Mouse (Mus musculus): ENCODE data around the gene Jak2. TPM values are rescaled to one million over a fixed set of nuclear protein-coding genes. Genes with fewer than 3 reads are reported as not detected.

Gene Jak2
- total RNA-seq (2012; rRNA removed) (26.4 and 32.8 TPM in 2 replicates), polyA plus RNA-seq (2012; ENCODE audit: insufficient read depth in 1 of 2, insufficient read length in 2 of 2, low read depth in 1 of 2, low replicate concordance in 2 of 2, missing spikeins in 1 of 2) (10 to 100 TPM; 30.2 to 78.6 TPM)

DNA sequence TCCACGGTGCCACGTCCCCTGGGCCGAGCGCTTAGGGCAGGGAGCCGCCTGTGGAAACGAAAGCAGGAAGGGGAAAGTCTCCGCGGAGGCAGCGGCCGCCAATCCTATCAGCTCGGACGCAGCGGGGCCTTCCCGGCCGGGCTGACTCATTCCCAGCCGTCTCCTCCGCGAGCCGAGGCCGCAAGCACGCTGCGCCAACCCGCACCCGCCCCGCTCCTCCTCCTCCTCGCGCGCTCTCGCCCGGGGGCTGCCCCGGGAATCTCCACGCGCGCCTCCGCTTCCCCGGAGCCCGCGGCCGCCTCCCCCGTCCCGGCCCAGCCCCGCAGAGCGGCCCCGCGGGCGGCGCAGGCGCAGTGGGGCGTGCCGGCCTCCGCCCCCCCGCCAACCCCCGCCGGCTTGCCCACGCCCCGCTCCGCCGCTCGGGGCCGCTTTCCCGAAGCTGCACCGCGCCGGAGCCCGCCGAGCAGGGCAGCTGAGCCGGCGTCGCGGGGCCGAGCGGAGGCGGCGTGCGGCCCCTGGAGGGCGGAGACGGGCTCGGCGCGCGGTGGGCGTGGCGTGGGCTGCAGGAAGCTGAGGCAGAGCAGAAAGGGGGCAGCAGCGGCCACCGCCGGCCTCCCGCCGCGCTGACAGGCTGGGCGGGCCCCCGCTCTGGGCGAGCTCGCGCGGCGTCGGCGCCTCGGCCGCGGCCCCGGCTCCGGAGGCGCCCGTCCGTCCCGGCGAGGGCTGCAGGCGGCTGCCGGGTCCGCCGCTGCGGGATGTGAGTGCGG, at the start of gene Jak2:
Jak2 (plus strand) TSS at position 638 of the 767 bp plus-strand sequence.
- Histone ChIP-seq H3K4me1 (ENCODE audit: control insufficient read depth in 1 of 2, insufficient read depth in 2 of 2, low read length in 2 of 2) (peaks cover 18 to 22% of the 10 kb centered on the region in 2 experiments), H3K4me3 (ENCODE audit: control insufficient read depth in 1 of 2, insufficient read depth in 1 of 2, low read depth in 2 of 2, low read length in 2 of 2) (peak within 1 kb of the TSS; percentile 81 to 84), H3K9me3 (replicated peaks; ENCODE audit: insufficient read depth, low read length) (no peaks in the 10 kb centered on the region), H3K36me3 (ENCODE audit: control insufficient read depth in 1 of 2, insufficient read depth in 2 of 2, low read length in 2 of 2) (peaks cover 0 to 29% of the 10 kb centered on the region in 2 experiments; a peak in 3 of 4 replicates), H3K27me3 (ENCODE audit: control insufficient read depth in 1 of 2, insufficient read depth in 2 of 2, low read length in 2 of 2) (no peaks in the 10 kb centered on the region; a peak in 1 of 4 replicates), H3K27ac (ENCODE audit: control insufficient read depth, low read depth, low read length) (peak within 1 kb of the TSS; percentile 73), H3K9ac (ENCODE audit: control insufficient read depth, low read depth, low read length, poor library complexity, severe bottlenecking) (peak within 1 kb of the TSS; percentile 83), H3K79me2 (ENCODE audit: control insufficient read depth, insufficient read depth, low read length, poor library complexity) (peaks cover 24% of the 10 kb centered on the region)
- DNase-seq (ENCODE audit: low read depth, low spot score) = peak; percentile 98
- TF ChIP-seq POLR2A (IDR thresholded peaks at IDR 0.05; ENCODE audit: control insufficient read depth in 1 of 2, insufficient read depth in 1 of 2, low read depth in 1 of 2, low read length in 2 of 2, poor library complexity in 1 of 2) = peak in 1 of 2 experiments; percentile 95; a peak in 2 of 4 replicates
- TF ChIP-seq EP300 (IDR thresholded peaks at IDR 0.05; ENCODE audit: low read depth in 1 of 2, low read length in 2 of 2) = no peak
- TF ChIP-seq TAL1 (IDR thresholded peaks at IDR 0.05; ENCODE audit: low read length) = peak; percentile 28; the same call in 1 of the 2 replicates
- TF ChIP-seq E2F4 (IDR thresholded peaks at IDR 0.05; ENCODE audit: borderline replicate concordance, low read depth, low read length) = no peak
- TF ChIP-seq CTCF (IDR thresholded peaks at IDR 0.05 in 2 of 3, conservative IDR thresholded peaks at IDR 0.05 in 1 of 3; ENCODE audit: control insufficient read depth in 1 of 3, insufficient read depth in 1 of 3, low read depth in 2 of 3, low read length in 3 of 3, poor library complexity in 1 of 3, severe bottlenecking in 1 of 3) = peak in 1 of 3 experiments; percentile 44; a peak in 2 of 6 replicates
- TF ChIP-seq USF2 (IDR thresholded peaks at IDR 0.05; ENCODE audit: borderline replicate concordance in 1 of 2, insufficient read depth in 1 of 2, low read depth in 1 of 2, low read length in 2 of 2) = no peak
- TF ChIP-seq JUND (IDR thresholded peaks at IDR 0.05; ENCODE audit: low read depth, low read length) = no peak

DNA sequence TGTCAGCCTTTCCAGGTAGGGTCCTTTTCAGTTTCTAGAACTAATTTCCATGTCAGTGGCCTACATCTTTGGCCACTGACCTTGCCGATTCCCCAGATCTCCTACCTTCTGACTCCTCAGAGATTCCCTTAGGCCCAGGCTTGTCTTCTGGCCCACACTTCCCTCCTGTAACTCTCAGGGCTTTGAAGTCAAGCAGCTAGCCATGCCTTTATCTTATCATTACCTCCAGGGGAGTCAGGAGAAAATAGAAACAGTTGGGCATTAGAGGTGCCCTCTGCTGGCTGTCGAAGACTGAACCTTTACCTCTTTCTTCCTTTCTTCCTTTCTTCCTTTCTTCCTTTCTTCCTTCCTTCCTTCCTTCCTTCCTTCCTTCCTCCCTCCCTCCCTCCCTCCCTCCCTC, 48.3 kb upstream of the Jak2 start:
- Histone ChIP-seq H3K27ac (ENCODE audit: control insufficient read depth, low read depth, low read length) (peak overlapping the region; percentile 3; the same call in 1 of the 2 replicates), H3K9me3 (replicated peaks; ENCODE audit: insufficient read depth, low read length) (no peaks in the 10 kb centered on the region), H3K27me3 (ENCODE audit: control insufficient read depth in 1 of 2, insufficient read depth in 2 of 2, low read length in 2 of 2) (no peaks in the 10 kb centered on the region), H3K36me3 (ENCODE audit: control insufficient read depth in 1 of 2, insufficient read depth in 2 of 2, low read length in 2 of 2) (peaks cover 0 to 22% of the 10 kb centered on the region in 2 experiments; a peak in 2 of 4 replicates), H3K9ac (ENCODE audit: control insufficient read depth, low read depth, low read length, poor library complexity, severe bottlenecking) (no peak overlapping the region), H3K4me3 (ENCODE audit: control insufficient read depth in 1 of 2, insufficient read depth in 1 of 2, low read depth in 2 of 2, low read length in 2 of 2) (no peak overlapping the region), H3K4me1 (ENCODE audit: control insufficient read depth in 1 of 2, insufficient read depth in 2 of 2, low read length in 2 of 2) (peaks cover 19 to 20% of the 10 kb centered on the region in 2 experiments), H3K79me2 (ENCODE audit: control insufficient read depth, insufficient read depth, low read length, poor library complexity) (no peaks in the 10 kb centered on the region)
- DNase-seq (ENCODE audit: low read depth, low spot score) = peak; percentile 81
- TF ChIP-seq SMC3 (IDR thresholded peaks at IDR 0.05; ENCODE audit: low read depth, low read length) (peak; percentile 83), EP300 (IDR thresholded peaks at IDR 0.05; ENCODE audit: low read depth in 1 of 2, low read length in 2 of 2) (peak; percentile 76 to 79), HCFC1 (IDR thresholded peaks at IDR 0.05; ENCODE audit: low read depth, low read length) (no peak), CTCF (IDR thresholded peaks at IDR 0.05 in 2 of 3, conservative IDR thresholded peaks at IDR 0.05 in 1 of 3; ENCODE audit: control insufficient read depth in 1 of 3, insufficient read depth in 1 of 3, low read depth in 2 of 3, low read length in 3 of 3, poor library complexity in 1 of 3, severe bottlenecking in 1 of 3) (peak; percentile 43 to 67 (median 44); a peak in 5 of 6 replicates), MYC (IDR thresholded peaks at IDR 0.05; ENCODE audit: low read depth, low read length) (no peak; the same call in 1 of the 2 replicates), BHLHE40 (IDR thresholded peaks at IDR 0.05; ENCODE audit: borderline replicate concordance, low read depth, low read length) (0 out of 2 replicates have a peak, but pooled peaks have one; percentile 20), RAD21 (IDR thresholded peaks at IDR 0.05; ENCODE audit: low read depth, low read length) (peak; percentile 57), ZC3H11A (IDR thresholded peaks at IDR 0.05; ENCODE audit: low read depth, low read length) (peak; percentile 70), KAT2A (conservative IDR thresholded peaks at IDR 0.05; ENCODE audit: low read depth, low read length) (no peak), TCF12 (IDR thresholded peaks at IDR 0.05; ENCODE audit: low read depth, low read length) (peak; percentile 79), ZMIZ1 (IDR thresholded peaks at IDR 0.05; ENCODE audit: low read depth, low read length) (no peak), SIN3A (IDR thresholded peaks at IDR 0.05; ENCODE audit: low read length) (peak; percentile 67), NELFE (IDR thresholded peaks at IDR 0.05; ENCODE audit: low read depth, low read length) (no peak), TAL1 (IDR thresholded peaks at IDR 0.05; ENCODE audit: low read length) (peak; percentile 38), MXI1 (IDR thresholded peaks at IDR 0.05; ENCODE audit: low read depth, low read length) (peak; percentile 22; the same call in 1 of the 2 replicates), JUND (IDR thresholded peaks at IDR 0.05; ENCODE audit: low read depth, low read length) (no peak), ZNF384 (IDR thresholded peaks at IDR 0.05; ENCODE audit: low read depth, low read length) (no peak), CHD2 (IDR thresholded peaks at IDR 0.05; ENCODE audit: low read length) (no peak), CHD1 (IDR thresholded peaks at IDR 0.05; ENCODE audit: low read depth, low read length) (no peak), MEF2A (IDR thresholded peaks at IDR 0.05; ENCODE audit: extremely low read depth, insufficient replicate concordance, low read depth, low read length, poor library complexity, severe bottlenecking) (0 out of 2 replicates have a peak, but pooled peaks have one; percentile 33), POLR2AphosphoS2 (IDR thresholded peaks at IDR 0.05; ENCODE audit: low read length) (no peak), UBTF (IDR thresholded peaks at IDR 0.05; ENCODE audit: borderline replicate concordance, insufficient read depth, low read depth, low read length) (no peak), POLR2A (IDR thresholded peaks at IDR 0.05; ENCODE audit: control insufficient read depth in 1 of 2, insufficient read depth in 1 of 2, low read depth in 1 of 2, low read length in 2 of 2, poor library complexity in 1 of 2) (no peak), MAFK (IDR thresholded peaks at IDR 0.05; ENCODE audit: borderline replicate concordance, low read depth, low read length) (no peak)

Measured in MEL (cell line).